Mouse (Mus musculus) thymus, postnatal 25 days (tissue): ENCODE measurements around the gene Bphl.

ENCODE experiments used
- DNase-seq: peaks from one replicate; pipeline ENCODE4 v3.0.0; 2022

The Bphl gene

GRCm38 (mm10) chr13:34037172-34038055 is at the start of gene Bphl:
Gene Bphl (plus strand): TSS chr13:34037597.
- peak; percentile 91 for DNase-seq

DNA sequence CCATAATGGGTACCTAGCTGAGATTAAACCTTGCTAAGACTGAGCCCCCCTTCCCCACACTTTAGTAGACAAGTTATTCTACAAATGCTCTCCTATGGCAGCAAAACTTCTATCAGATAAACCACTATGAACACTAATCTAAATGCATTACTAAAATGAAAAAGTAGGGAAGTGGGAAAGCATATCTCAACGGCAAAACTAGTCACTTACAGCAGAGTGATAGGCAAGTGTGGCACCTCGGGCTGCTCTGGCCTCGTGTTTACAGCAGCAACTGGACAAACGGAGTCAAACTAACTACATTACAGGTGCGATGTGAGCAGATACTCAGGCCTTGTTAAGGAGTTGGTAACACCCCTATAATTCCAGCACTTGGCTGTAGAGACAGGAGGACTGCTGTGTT is 47.8 kb upstream of the Bphl start:
- no peak for DNase-seq

GRCm38 (mm10) chr13:33995197-33995596 is 42.2 kb upstream of the Bphl start:
- peak; percentile 61 for DNase-seq

DNA sequence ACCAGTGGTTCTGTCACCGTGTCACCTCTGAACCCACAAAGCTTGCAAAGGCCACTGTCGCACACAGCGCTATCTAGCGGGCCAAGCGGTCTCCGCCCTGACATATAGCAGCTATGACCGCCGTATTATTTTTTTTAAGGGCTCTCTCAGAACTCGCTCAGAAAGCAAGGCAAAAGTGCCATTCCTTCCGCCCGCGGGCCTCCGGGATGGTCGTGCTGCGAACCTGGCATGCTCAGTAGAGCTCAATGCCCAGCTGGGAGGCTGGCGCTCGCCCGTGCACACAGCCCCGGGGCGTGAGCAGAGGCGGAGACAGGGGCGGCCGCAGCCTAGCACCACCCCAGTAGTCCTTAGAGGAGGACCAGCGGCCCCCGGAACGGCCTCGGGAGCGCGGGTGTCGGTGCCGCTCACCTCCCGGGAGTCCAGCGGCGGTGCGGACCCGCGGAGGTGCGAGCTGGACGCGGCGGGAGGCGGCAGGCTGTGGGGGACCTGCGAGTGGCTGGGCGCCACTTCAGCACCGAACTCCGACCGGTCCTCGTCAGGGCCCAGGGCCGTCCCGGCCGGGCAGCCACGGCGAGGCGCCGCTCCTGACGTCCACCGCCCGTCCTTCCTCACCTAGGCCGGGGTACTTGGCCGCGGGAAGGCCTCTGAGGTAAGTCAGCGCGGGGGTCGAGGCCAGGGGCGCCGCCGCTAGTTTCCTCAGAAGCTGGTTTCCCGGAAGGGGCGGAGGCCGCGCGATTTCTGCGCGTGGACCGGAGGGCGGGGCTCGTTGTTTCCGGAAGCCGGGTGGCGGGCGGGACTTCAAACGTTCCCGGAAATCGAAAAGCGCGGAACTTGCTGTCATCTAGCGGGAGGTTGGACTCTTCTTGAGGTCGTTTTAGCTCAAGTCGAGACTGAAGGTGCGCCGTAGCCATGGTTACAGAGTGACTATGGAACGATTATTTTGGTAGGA is 35.1 kb upstream of the Bphl start, which contains the start of the genes Ripk1 and Serpinb6a:
Gene Ripk1 (plus strand): TSS at position 306 of the 949 bp plus-strand sequence.
Gene Serpinb6a (minus strand): TSS at position 737 of the 949 bp plus-strand sequence.
- DNase-seq, result peak; percentile 95

DNA sequence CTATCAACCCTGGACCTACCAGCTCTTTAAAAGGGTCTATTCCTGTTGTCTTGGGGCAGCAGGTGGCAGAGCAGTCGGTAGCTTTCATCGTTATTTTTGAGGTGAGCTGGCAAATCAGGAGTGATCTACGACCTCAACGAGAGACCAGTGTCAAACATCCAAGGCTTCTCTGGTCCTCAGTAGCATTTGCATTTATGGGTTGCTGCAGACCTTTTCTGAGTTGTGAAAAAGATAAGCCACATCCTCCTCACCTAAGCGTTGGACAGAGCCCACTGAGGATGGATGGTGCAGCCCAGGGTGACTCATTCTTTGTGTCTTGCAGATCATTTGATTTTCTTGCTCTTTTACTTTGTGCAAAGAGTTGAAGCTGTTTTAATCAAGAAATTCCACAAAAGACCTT is 34.3 kb upstream of the Bphl start:
- DNase-seq, result no peak

DNA sequence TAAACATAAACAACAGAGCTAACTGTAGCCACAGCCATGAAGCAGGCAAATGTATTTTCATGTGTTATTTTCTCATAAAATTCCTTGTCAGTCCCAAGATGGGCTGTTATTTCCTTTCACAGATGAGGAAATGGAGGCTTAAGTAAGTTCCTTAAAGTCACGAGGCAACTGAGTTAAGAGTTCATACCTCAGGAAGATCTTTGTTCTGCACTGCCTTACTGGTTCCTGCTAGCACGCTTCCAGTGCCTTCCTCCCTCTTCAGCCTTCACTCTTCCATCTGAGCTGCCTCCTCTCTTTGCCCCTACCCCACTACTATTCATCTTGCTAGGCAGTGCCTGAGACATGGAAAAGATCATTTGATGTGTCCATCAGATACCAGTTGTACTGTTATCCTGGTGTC is 30.2 kb upstream of the Bphl start:
- DNase-seq, result no peak

- no peak for DNase-seq
These were observed 20.3 kb upstream of the Bphl start for GRCm38 (mm10) chr13:34016927-34017569.

GRCm38 (mm10) chr13:34018521-34018920 is 18.9 kb upstream of the Bphl start:
- DNase-seq, result no peak

DNA sequence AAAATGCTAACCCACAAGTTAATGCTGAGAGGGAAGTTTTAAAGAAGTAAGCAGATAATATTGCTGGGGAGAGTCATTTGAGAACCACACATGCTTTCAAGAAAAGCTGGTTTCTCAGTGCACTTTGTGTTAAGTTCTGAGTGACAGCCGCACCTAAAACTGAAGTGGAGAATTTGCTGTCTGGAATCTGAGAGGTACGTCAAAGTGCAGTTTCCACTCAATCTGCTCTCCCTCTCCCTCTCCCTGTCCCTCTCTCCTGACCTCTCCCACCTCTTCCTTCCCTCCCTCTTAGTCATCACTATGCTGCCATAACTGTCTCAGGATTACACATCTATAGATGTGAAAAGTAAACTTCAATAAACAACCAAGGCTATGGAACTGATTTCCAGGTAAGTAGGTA is 15.4 kb upstream of the Bphl start:
- DNase-seq, result no peak

GRCm38 (mm10) chr13:34032041-34032440 is 5.4 kb upstream of the Bphl start:
- DNase-seq, result no peak

DNA sequence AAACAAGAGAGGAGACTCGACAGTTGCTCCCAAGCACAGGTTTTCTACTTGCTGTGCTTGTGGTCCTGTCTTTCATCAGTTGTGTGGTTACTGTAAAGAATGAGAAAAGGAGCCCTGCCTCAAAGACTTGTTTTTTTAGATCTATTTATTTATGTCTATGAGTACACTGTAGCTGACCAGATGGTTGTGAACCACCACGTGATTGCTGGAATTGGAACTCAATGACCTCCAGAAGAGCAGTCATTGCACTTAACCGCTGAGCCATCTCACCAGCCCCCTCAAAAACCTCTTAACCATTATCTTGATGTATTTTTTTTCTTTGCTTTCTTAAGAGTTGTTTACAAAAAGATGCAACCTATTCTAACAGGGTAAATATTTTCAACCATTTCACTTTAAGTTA is 2.0 kb upstream of the Bphl start:
- no peak for DNase-seq

GRCm38 (mm10) chr13:34036726-34037125 is 671 bp upstream of the Bphl start:
- DNase-seq, result no peak

DNA sequence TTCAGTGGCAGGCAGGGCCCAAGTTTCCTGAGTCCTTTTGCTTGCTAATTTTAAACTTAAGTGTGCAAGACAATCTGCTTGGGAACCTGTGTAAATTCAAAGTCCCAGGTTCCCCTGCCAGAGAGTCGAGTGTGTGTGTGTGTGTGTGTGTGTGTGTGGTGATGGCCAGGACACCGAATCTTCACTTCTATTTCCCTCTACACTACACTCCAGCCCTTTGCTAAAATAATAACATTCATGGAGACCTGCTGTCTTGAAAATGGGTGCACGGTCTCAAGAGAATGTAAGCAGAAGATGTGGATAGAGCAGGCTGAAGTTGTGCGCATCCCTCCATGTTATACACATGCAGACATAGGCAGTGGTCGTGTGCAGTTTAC is 647 bp downstream of the Bphl start:
- no peak for DNase-seq

DNA sequence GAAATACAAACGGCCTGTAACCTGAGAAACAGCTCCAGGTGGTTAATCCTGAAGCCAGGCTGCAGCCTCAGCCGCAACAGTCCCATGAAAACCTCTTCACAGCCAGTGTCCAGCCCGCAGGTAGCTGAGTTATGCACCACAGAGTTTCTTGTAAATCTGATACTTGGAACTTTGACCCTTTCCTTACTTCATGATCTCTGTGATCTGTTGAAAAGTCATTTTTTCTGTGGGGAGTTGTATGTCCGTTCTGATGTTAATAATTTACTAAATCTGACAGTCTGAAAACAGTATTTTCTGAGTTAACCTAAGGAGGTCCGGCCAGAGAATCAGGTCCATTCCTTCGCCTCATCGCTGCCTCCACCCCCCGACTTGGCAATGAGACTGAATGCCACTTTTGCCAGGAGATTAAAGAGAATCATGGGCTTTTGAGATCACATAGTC is 1.5 kb downstream of the Bphl start:
- DNase-seq, result no peak

DNA sequence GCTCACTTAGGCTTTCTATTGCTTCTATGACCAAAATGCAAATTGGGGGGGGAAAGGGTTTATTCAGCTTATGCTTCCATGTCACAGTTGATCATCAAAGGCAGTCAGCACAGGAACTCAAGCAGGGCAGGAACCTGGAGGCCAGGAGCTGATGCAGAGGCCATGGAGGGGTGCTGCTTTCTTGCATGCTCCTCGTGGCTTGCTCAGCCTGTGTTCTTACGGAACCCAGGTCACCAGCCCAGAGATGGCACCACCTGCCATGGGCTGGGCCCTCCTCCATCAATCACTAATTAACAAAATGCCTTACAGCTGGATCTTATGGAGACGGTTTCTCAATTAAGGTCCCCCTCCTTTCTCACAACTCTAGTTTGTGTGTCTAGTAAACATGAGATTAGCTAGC is 2.7 kb downstream of the Bphl start:
- no peak for DNase-seq

- no peak for DNase-seq
These were observed 6.5 kb downstream of the Bphl start for GRCm38 (mm10) chr13:34043716-34044393.

GRCm38 (mm10) chr13:34045511-34046249 is 8.3 kb downstream of the Bphl start:
- no peak for DNase-seq

GRCm38 (mm10) chr13:34046421-34047012 is 9.1 kb downstream of the Bphl start:
- DNase-seq, result peak; percentile 76

DNA sequence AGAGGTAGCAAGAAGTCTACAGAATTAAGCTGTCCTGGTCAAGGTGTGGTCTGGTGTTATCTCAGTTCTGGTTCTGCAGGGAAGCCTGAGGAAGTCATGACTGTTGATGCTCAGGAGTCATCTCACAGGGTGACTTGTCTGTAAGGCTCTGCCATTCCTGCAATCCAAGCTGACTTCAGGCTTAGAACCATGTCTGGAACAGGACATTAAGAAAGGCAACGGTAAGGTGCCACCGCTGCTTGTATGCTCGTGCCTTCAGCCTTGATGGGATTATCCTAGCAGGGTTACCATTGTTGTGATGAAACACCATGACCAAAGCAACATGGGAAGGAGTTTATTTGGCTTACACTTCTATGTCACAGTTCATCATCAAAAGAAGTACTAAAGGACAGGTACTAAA is 10.1 kb downstream of the Bphl start:
- no peak for DNase-seq

DNA sequence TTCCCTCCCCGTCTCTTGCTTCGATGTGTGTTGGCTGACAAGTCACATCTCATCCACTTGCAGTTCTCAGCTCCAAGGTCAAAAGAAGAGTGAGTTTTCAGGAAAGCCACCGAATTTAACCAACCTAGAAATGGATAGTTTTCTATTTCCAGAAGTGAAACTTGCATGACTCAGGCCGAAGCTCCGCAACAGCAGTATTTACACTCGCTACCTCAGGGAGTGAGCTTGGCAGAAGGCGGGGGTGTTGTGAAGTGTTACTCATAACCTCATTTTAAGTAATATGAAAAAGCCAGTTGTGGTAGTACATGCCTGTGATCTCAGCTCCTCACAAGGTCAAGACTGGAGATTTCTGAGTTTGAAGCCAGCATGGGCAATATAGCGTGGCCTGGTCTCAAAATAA is 13.1 kb downstream of the Bphl start:
- no peak for DNase-seq

- DNase-seq, result no peak
These were observed 14.3 kb downstream of the Bphl start for GRCm38 (mm10) chr13:34051692-34052091.
